ENCODE assay signal across 9 mouse cellular contexts in the genomic region with DNA sequence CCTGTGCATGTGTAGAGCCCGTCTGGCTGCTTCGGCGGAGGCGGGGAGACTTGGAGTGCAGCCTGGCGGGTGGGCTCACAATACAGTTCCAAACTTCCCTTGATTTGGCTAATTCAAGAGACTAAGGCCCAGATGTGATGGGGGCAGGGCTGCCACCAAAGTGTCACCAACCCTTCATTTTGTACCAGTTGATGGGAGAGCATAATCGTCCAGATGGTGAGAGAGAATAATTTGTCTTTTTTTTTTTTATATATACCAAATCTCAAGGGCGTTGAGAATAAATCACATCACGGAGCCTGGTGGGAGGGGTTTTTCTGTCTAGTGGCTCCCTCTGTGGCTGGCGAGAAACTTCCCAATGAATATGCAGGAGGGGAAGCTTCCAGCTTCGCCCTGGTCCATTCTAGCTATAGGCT. TPM values are rescaled to one million over a fixed set of nuclear protein-coding genes. Genes with fewer than 3 reads are reported as not detected.
A peak's percentile ranks its signal among the peaks of the same experiment; 100 is the strongest.
DNase-seq lines count a peak whose midpoint lies in the region; ATAC-seq lines count a peak whose summit lies in the region.
"Had no signal": no experiment of that assay in that cellular context is flagged by ENCODE, and none has a peak within 500 bp of the region (broad histone marks: within the 10 kb centered on the region; RNA-seq: fewer than 3 reads in every experiment).

No protein-coding gene starts in this region.

- no peak overlapping the region for H3K4me2 ChIP-seq in neural tube, embryonic 13.5 days

- H3K4me3 ChIP-seq in neural tube, embryonic 13.5 days, result no peak overlapping the region

- H3K9me3 ChIP-seq in neural tube, embryonic 13.5 days, result no peaks in the 10 kb centered on the region

- ATAC-seq in neural tube, embryonic 13.5 days (ENCODE audit: low read depth), result 0 out of 2 replicates have a peak, but pooled peaks have one; percentile 8

- no peak for DNase-seq in neural tube, embryonic 10.5 days (ENCODE audit: extremely low spot score, low spot score)
- DNase-seq in frontal cortex, postnatal 25 days (ENCODE audit: low spot score in 2 of 2), result peak; percentile 58 to 63
- peak; percentile 76 to 82 for DNase-seq in left cerebral cortex, postnatal 10 days (ENCODE audit: extremely low spot score in 1 of 2, low spot score in 2 of 2)
- no peak for DNase-seq in thymus, postnatal 0 days (ENCODE audit: low spot score)
- DNase-seq in urinary bladder, adult 18-20 months (ENCODE audit: low spot score in 2 of 2), result no peak
- no peak for DNase-seq in spleen, postnatal 10 days (ENCODE audit: low spot score in 2 of 2)
- DNase-seq: kidney, postnatal 14 days; thymus, postnatal 36 days had no signal

- peaks cover 33% of the 10 kb centered on the region for H3K4me1 ChIP-seq in neural tube, embryonic 13.5 days (replicated peaks)

- WGBS in neural tube, embryonic 13.5 days, result 24% methylated on average over 10 of the region's 10 CpGs

- no peaks in the 10 kb centered on the region for H3K27me3 ChIP-seq in neural tube, embryonic 13.5 days

- no peak overlapping the region for H3K9ac ChIP-seq in neural tube, embryonic 13.5 days

- H3K27ac ChIP-seq in neural tube, embryonic 13.5 days (replicated peaks), result peak overlapping the region; percentile 63

- intact Hi-C loops in left cerebral cortex, postnatal 10 days (cut with DNase I), result no loop called here

- no peaks in the 10 kb centered on the region for H3K36me3 ChIP-seq in neural tube, embryonic 13.5 days

RNA-seq across cellular contexts. Expression of a gene that starts 24.4 kb away (rescaled TPM):
- 18.1 and 19.8 TPM in 2 replicates for polyA plus RNA-seq in neural tube, embryonic 13.5 days (2015; fragmentation: Nextera tagmentation; extraction: Ambion mirVana)
- 10 to 100 TPM; 25.3 to 26.0 TPM for total RNA-seq in left cerebral cortex, postnatal 10 days (2021)
- polyA plus RNA-seq in thymus, postnatal 0 days (2015; fragmentation: Nextera tagmentation; extraction: Ambion mirVana), result 3.0 and 3.1 TPM in 2 replicates

RNA-seq across cellular contexts. Expression of a gene that starts 43.0 kb away (rescaled TPM):
- polyA plus RNA-seq in neural tube, embryonic 13.5 days (2015; fragmentation: Nextera tagmentation; extraction: Ambion mirVana), result 28.5 and 35.7 TPM in 2 replicates
- 10 to 100 TPM; 32.8 to 34.5 TPM for total RNA-seq in left cerebral cortex, postnatal 10 days (2021)
- polyA plus RNA-seq in thymus, postnatal 0 days (2015; fragmentation: Nextera tagmentation; extraction: Ambion mirVana), result 42.9 and 53.5 TPM in 2 replicates

Comparison
In these comparisons a context has a peak if more than half of its experiments do, and no peak if none do; other contexts are left out.
1. DNase-seq: peak in frontal cortex, postnatal 25 days (2 of 2) and left cerebral cortex, postnatal 10 days (2 of 2); none in neural tube, embryonic 10.5 days (single experiment), thymus, postnatal 0 days (single experiment), urinary bladder, adult 18-20 months (0 of 2) and spleen, postnatal 10 days (0 of 2).